Mouse (Mus musculus) kidney, postnatal 14 days (tissue): ENCODE measurements around the gene Pde9a.

Source experiments
- DNase-seq: peaks from one replicate; pipeline ENCODE4 v3.0.0; 2022; ENCODE audit warnings: mixed read lengths

The Pde9a gene

GRCm38 (mm10) chr17:31519344-31519945 is 133.4 kb downstream of the Pde9a start:
- no peak for DNase-seq

- peak; percentile 100 for DNase-seq
Measured at GRCm38 (mm10) chr17:31519946-31520838, 134.2 kb downstream of the Pde9a start, which contains the start of the genes Wdr4 and Ndufv3. Gene Wdr4, minus strand, starts transcription at chr17:31519980. Gene Ndufv3, plus strand, starts transcription at chr17:31520115.

- peak; percentile 80 for DNase-seq
Measured at GRCm38 (mm10) chr17:31520895-31521294, 134.9 kb downstream of the Pde9a start.

- no peak for DNase-seq
Measured at GRCm38 (mm10) chr17:31521948-31522347, 135.9 kb downstream of the Pde9a start.

- no peak for DNase-seq
Measured at GRCm38 (mm10) chr17:31525114-31525513, 139.1 kb downstream of the Pde9a start.

- DNase-seq = no peak
Measured at GRCm38 (mm10) chr17:31525816-31526215, 139.8 kb downstream of the Pde9a start.
